Mouse (Mus musculus) megakaryocyte progenitor cell, adult 5-6 weeks (primary cell): ENCODE data around the gene Rgma. TPM values are rescaled to one million over a fixed set of nuclear protein-coding genes. Genes with fewer than 3 reads are reported as not detected.
A peak's percentile ranks its signal among the peaks of the same experiment; 100 is the strongest.

Experiments used
- ATAC-seq: replicated peaks from 2 replicates; pipeline ENCODE4 v1.8.0; 2016; ENCODE audit warnings: mild to moderate bottlenecking, moderate TSS enrichment, inconsistent platforms; ENCODE audit not compliant: poor library complexity
- total RNA-seq, 2 experiments: library from RNA; stranded (forward) in 1 of 2; stranded (reverse) in 1 of 2; fragments of 157-497, 149-512 nt in 1 of 2; fragments of 200-1000 nt in 1 of 2; gene quantifications; 2 replicates each; pipeline versions ENCODE4 v1.2.3 to v1.2.4; 2015 to 2017

Rgma gene
- total RNA-seq (2015) (not detected in 2 replicates), total RNA-seq (2017) (not detected in 2 replicates)

DNA sequence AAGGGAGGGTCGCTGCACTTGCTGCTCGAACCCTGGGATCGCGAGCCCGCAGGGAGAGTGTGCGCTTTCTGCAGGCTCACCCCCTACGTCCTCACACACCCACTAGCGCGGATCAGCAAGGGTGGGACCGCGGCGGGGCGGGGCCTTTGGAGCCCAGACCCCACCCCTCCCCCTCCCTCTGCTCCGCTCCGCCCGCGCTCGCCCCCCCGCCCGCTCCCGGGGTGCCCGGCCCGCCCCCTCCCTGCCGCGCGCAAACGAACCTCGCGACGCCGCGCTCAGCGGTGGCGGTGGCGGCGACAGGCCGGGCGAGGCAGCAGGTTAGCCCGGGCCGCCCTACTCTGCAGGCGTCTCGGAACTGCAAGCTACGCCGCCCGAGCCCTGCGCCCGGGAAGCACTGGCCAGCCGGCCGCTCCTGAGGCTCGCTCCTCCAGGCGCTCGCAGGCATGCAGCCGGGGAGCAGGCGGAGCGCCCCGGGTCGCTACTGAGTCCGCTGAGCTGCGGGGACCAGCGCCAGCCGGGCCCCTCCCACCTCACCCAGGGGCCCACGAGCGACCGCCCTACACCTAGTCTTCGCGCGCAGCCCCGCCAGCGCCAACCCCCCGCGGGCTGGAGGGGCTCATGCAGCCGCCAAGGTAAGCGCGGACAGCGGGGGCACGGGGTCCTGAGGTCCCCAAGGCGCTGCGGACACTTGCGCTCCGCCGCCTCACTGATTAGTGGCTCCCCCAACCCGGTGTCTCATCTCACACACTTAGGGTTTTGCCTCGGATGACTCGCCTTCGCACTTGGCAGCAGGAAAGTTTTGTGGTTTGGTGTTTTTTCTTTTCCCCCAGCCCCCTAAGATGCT lies at the start of gene Rgma:
Gene Rgma, plus strand, starts transcription at position 253 of the 844 bp plus-strand sequence.
- ATAC-seq: 0 out of 2 replicates have a peak, but pooled peaks have one; percentile 18

DNA sequence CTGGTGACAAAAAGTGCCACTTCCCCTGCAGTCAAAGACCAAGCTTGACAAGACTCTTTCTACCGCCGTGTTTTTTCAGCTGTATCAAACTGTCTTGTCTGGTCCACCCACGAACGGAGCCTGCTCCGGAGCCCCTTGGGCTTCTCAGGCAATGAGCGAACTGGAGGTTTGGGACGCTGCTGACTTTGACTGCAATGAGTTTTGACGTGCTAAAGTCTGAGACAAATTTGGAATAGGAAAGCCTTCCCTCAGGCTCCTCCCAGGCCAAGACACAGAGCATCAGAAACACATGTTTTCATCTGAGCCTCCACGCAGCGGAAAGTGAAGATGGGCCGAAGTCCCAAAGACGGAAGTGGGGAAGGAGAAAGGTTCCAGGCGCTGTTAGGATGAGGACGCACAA lies 49.1 kb upstream of the Rgma start:
- ATAC-seq: no peak

DNA sequence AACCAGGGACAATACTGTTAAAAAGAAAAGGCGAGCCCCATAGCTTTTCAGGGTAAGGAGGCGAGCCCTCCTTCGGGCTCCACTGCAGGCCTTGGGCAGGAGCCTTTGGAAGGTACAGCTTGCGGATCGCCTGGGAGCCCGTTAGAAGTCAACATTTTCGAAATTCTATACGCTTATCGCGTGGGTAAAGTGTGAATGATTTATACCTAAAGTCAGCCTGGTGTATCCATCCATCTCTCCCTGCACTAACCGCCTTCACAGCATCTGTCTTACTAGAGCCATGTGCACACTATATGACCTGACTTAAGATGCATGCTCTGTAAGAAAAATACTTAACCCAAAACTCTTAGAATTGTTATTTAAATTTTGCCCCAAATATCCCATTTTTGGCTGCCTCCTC lies 48.6 kb upstream of the Rgma start:
- ATAC-seq: no peak

DNA sequence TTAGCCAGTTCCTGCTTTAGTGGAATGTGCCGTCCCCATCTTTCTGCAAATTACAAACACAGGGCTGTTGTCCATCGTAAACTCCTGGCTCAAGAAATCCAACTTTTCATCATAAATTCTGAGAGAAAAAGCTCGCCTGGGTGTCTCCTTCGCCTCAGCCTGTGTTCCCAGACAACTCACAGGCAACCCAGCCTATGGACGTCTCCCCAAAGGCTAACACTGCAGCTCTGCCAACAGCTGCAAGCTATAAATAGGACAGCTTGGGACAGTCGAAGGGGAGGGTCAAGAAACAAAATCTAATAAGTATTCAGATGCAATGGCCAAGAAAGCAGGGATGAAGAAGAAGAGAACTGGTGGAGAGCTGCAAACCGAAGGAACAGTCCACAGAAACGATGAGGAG lies 48.1 kb upstream of the Rgma start:
- ATAC-seq: no peak

DNA sequence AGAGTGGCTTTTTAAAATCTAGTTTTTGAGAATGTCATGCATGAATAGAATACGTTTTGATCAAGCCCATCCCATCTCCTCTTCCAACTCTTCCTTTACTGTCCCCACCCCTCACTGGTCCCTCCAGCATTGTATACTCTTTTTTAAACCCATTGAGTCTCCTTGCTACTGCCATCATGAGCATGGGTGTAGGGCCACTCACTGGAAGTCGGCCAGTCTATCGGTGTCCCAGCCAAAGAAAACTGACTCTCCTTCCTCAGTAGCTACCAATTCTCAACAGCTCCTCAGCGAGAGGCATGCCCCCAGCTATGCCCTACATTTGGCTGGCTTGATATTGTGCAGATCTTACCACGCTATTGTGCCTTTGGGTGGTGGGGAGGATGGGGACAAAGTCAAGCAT lies 47.7 kb upstream of the Rgma start:
- no peak for ATAC-seq

DNA sequence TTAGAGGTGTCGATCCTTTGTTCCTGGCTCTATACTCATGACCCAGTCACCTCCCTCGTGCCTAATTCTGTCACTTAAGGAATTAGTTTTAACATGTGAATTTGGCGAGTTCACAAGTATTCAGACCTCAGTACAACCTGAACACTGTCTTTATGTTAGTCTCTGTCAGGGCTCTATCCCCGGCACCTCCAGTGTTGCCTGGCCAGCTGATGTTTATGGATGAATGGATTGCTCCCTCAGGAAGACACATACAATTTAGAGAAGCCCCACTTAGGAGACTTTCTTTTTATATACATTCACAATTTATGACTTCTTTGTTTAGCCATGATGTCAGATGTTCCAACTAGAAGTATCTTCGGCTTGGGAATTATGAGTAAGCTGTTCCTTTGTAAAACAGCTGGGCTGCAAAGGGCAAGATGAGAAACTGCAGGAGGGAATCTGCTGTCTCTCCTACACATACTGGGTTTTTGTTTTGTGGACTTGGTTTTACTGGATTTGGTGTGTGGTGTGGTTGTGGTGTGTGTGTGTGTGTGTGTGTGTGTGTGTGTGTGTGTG lies 46.6 kb upstream of the Rgma start:
- ATAC-seq: no peak

DNA sequence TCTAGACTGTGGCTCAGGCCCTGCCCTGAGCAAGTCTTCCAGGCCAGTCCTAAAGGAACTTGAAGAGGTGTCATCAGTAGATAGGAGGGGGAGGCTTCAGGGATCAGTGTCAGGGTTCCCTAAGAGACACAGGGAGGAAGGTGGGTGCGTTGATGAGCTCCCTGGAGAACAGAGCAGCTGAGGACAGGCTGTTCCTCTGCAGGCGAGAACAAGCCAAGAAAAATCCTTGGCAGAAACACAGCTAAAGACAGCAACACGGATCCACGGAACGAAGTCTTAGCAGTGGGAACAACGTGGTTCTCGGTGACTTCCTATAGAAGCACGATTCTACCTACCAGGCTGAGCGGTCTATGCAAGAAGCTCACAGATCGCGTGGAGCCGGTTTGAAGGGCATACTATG lies 44.6 kb upstream of the Rgma start:
- no peak for ATAC-seq

DNA sequence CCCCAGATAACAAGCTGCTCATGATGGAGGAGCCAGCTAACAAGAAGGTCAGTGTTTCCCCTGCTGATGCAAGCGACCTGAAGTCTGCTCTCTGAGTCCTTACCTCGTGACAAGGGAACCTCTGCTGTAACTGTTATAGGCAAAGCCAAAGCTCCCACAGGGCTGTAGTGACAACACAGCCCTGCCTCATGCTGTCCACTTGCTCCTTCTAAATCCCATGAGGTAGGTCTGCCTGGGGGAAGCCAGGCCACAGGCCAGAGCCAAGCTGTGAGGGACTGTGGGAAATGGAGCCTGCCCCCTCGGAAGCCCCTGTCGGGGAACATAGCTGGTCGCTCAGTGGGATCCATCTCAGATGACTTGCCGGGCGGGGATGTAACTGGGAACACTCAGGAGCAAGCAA lies 43.7 kb upstream of the Rgma start:
- no peak for ATAC-seq

DNA sequence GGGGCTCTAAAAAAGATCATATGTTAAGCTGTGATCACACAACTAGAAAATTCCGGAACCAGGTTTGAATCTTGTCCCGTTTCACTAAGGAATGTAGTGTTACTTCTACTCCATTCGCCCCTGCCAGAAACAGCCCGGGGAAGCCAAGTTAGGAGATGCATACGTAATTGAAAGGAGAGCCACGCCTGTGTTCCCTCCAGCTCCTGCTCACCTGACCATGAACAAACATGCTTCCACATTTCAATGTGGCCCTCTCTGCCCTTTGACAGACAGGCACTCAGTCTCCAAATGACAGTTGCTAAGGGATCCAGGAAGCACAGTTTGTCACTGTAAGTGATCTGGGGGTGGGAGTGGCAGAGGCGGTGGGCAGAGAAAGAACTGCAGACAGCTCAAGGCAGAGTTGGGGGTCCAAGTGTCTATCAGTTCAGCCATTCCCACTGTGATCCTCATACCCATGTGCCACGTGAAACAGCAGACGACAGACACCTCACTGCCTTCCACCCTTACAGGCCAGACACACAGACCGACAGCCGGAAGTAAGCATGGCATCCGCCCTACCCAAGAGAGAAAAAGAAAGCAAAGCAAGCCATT lies 41.8 kb upstream of the Rgma start:
- ATAC-seq: no peak

DNA sequence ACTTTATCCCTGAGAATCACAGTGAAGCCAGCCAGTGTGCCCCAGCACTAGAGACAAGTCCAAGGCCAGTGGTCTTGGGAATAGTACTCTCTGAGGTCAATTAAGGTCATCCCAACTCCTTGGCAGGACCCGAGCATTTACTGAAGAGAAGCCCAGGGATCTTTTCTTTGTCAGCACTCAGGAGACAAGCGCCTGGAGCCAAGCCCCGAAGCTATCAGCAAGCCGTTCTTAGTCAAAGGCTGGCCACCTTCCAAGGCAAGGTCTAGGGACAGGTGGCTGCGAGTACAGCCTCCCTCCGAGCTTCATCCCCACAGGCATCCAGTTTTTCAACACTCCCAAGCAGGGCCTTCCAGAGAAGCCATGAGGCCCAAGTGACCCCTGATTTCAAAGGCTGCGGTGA lies 40.4 kb upstream of the Rgma start:
- ATAC-seq: no peak

DNA sequence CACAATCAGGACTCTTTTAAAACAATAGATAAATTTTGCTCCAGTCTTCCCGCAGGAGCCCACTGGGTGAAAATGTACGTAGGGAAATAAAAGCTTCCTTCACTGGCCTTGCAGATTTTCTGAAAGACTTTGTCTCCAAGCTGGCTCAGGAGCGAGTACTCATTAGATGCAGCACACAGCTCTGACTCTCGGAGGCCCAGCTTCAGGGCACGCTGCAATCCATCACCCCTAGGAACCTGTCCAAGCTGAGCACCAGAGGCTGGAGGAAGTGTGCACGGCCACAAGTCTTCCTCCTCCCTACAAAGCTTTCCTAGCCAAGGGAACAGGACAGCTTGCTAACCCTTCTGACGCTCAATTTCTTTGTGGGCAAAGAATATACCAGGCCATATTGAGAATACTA lies 38.9 kb upstream of the Rgma start:
- no peak for ATAC-seq

DNA sequence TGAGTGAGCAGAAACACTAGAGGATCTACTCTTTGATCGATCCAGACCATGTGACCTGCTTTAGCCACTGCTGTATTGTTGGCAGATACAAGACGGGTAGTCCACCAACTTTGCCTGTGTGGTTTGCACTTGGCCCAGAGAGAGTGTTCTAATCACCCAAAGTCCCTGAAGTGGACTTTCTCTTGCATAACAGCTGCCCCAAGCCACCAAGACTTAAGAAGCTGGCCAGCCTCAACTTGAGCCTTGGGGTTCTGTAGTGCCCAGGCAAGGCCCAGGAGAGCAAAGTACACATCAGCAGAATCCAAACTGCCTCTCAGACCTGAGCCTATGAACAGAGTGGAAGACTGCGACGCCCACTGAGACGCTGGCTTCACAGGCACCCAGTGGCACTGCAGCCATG lies 37.0 kb upstream of the Rgma start:
- no peak for ATAC-seq

DNA sequence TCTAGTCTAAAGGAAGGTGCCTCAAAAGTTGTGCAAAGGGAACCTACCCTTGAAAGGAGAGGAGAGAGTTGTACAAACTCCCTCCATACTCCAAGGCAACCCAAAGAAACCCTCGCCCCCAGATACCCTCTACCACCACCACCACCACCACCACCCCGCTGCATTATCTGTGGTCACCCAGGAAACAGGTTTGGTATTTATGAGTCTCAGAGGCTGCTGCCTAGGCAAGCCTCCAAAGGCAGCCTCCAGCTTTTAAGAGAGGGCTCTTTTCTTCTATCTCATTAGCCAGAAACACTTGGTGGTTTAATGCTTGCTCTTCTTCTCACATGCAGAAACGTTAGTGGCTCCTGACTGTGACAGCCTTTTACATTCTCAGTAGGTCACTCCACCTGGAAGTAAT lies 31.5 kb upstream of the Rgma start:
- no peak for ATAC-seq

DNA sequence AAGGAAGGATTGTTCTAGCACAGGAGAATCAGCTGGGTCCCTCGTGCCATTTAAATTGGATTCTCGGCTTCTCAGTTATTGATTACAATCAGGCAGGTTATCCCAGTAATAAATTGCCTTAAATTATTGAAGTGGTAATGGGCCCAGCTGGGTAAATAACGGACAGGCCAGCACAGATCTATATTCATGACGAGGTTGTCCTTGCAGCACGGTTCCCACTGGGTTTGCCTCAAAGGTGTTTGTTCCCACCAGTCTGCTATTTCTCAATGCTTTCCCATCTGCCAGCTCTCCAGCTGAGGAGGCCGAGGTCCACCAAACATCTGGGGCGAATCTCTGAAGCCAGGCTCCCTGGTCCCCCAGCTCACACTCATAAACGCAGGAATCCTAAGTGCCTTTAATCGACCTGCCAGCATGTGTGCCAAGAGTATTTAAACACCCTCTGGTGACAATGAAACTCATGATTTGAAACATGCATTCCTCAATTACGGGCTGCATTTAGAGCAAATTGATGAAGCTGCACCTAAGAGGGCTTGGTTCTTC lies 26.7 kb upstream of the Rgma start:
- no peak for ATAC-seq

DNA sequence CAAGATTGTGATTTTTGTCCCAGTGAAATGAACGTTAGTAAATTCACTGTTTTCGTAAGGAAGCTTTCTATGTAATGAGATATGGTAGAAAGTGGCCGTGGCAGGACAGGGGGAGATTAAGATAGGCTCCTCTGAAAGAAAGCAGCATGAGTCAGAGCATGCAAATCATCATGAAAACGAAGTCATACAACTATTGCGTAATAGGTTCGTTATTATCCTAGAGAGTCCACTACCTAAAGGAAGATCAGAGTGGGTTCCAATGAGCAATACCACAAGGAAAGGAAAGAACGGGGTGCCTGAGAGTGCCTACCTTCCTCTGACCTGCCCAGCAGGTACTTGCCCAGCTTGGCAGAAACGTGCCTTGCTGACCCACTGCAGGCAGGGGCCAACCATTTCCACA lies 26.2 kb upstream of the Rgma start:
- ATAC-seq: no peak

DNA sequence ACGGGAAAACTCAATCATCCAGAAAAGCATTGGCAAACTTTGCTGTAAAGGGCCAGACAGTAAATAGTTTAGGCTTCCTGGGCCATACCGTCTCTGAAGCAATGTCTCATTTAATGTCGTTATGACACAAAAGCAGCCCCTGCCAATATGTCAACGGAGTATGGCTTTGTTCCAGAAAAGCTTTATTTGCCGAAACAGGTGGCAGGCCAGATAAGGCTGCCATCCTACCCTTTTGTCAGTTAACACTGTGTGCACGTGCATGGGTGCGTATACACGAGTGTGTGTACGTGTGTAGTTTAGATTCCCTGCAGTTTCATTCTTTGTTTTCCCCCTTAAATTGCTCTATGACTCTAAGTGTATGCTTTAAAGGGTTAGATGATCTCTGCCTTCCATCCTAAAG lies 20.1 kb upstream of the Rgma start:
- no peak for ATAC-seq

DNA sequence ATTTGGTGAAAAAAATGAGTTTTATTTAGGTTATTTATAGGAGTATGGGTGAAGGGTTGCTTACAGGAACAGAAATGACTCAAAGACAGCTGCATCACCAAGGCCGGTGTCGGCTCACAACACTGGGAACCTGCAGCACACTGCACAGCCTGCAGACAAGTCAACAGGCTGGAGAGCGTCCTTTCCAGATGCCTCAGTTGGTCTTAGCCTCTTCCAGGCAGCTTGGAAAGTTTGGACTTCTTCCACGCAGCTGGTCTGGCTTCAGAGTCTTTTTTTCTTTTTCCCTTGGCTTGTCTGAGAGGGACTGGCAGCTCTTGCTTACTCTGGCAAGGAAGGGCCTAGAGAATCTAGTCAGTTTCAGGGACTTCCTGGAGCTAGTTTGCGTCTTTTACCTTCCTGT lies 18.4 kb upstream of the Rgma start:
- no peak for ATAC-seq

DNA sequence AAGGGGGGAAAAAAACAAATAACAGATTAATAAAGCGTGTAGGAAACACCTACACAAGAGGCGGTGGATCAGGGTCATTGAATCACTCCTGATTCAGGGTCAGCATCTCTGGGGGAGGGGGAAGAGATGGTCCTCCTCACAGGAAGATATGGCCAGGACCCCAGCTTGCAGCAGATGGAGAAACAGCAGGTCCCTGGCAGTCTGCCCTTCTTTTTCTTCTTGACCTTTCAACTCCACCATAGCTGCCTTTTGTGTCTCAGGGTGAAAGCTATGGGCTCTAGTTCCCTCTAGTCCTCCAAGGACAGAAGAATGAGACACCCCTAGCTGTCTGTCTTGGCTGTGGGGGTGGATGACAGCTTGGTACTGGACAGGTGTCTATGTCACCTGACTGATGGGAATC lies 17.7 kb upstream of the Rgma start:
- no peak for ATAC-seq

DNA sequence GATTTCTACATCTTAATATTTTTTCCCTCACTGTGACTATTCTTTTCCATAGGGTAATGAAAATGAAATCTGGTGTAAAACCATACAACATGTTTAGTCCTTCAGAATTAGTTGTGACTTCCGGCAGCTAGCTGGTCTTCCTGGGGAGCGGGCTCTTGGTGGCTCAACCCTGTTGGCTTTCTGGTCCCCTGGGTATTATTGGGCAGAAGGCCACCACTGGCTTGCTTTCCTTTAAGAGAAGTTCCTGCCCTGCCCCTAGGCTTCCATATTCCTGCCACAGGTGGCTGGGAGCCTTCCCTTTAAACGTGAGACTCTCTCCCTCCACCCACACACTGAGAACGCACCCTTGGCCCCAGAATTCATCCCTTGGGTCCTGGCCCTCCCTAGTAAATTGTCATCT lies 9.8 kb upstream of the Rgma start:
- no peak for ATAC-seq

DNA sequence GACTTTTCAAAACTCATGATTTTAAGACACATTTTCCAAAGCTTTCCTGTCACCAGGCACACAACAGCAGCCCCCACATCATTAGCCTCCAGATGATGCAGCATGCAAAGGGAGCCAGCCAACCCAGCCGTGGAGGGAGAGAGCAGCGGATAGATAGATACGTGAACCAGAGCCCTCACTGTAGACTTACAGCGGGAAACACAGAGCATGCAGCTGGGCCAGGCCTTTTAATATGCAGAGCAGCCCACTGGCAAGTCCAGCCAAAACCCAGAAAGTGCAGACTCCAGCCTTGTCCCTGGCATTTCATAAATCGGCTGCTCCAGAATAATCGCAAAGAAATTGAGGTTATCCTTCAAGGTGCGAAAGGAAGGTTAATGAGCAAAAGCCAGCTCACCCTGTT lies 9.3 kb upstream of the Rgma start:
- ATAC-seq: no peak

DNA sequence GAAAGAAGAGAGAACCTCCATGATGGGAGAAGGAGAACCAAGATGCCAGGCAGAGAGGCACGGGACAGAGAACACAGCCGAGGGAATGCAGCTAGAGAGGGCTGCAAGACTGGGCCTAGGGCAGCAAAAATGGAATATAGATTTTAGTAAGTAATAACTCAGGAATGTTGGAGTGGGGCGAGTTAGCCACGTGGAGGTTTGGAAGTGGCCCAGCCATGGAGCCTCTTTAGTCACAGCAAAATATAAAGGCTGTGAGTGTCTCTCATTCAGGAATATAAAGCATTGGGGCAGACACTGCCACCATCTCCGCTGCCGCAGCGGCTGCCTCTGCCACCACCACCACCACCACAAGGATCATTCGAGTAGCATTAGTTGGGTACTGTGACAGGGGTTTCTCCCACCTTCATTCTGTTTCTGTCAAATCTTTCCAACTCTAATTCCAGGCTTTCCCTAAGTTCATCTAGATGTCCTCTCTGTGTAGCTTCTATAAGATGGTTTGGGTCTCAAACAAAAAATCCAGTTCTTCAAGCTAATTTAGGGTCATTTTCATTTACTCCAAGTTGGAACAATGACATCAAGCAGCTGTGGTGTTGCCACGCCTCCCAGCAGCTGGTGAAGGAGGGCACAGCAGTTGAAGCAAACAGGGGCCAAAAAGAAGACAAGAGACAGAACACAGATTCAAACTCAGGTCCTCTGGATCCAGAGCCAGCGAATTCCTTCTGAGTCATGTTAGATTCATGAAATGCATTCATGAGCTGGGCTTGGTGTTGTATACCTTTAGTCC lies 7.4 kb upstream of the Rgma start:
- no peak for ATAC-seq
